Mouse (Mus musculus) forebrain, embryonic 13.5 days (tissue): ENCODE measurements at regions not wholly inside any gene's neighbourhood (a gene's known extent, or its start where the extent isn't known, plus 50 kb on each side); places are given as distances from the start of the nearest gene placed in this dataset.
A peak's percentile ranks its signal among the peaks of the same experiment; 100 is the strongest.

ENCODE experiments used
- ATAC-seq: fragments of 200-750 bp; cut with Nextera tagmentation; 2 replicates; pipeline ENCODE4 v1.8.0; 2017
- H3K27ac ChIP-seq: fragments of 300-500 bp; sonication (generic); 2 replicates; pipeline ENCODE4 v1.5.1; 2015; ENCODE audit warnings: inconsistent platforms, mild to moderate bottlenecking, moderate library complexity
- H3K27me3 ChIP-seq: fragments of 300-500 bp; sonication (generic); 2 replicates; pipeline ENCODE4 v1.6.1; 2015; ENCODE audit warnings: mild to moderate bottlenecking, inconsistent platforms
- H3K36me3 ChIP-seq: fragments of 300-500 bp; sonication (generic); 2 replicates; pipeline ENCODE4 v1.6.1; 2015; ENCODE audit warnings: mild to moderate bottlenecking, inconsistent platforms; ENCODE audit not compliant: poor library complexity, severe bottlenecking
- H3K4me1 ChIP-seq: fragments of 300-500 bp; sonication (generic); 2 replicates; pipeline ENCODE4 v1.6.1; 2015; ENCODE audit warnings: inconsistent platforms
- H3K4me2 ChIP-seq: fragments of 300-500 bp; sonication (generic); 2 replicates; pipeline ENCODE4 v1.6.1; 2015; ENCODE audit warnings: inconsistent platforms, mild to moderate bottlenecking, moderate library complexity
- H3K4me3 ChIP-seq: fragments of 300-500 bp; sonication (generic); 2 replicates; pipeline ENCODE4 v1.5.1; 2015; ENCODE audit warnings: mild to moderate bottlenecking, inconsistent platforms
- H3K9ac ChIP-seq: fragments of 300-500 bp; sonication (generic); 2 replicates; pipeline ENCODE4 v1.6.1; 2015; ENCODE audit warnings: mild to moderate bottlenecking, inconsistent platforms
- H3K9me3 ChIP-seq: fragments of 300-500 bp; sonication (generic); replicated peaks from 2 replicates; pipeline ENCODE4 v1.6.1; 2016; ENCODE audit warnings: inconsistent platforms
- WGBS: fragments of 180-500 bp; shearing (Covaris S2); methylation state at CpG from one replicate; pipeline ENCODE4 v1.1.7; 2015; 5-methylcytosine and 5-hydroxymethylcytosine counted together

DNA sequence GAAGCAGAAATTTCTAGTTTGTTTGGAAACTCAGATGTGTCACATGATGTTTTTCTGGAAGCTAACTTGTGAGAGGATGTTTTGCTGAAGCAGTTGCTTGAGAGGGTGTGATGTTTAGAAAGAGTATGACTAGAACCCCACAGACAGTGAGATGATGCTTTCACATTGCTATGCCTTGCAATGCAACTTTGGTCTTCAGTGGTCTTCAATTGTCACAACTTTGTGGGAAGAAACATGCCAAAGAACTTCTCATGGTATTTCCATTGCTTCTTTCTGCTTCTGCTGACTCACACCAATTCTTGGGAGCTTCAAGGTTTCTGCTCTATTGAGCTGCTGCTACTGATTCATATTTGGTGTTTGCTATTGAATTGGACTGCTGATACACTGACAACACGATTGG, 365.3 kb upstream of the Tmem229a start:
- Histone ChIP-seq H3K4me1 (no peaks in the 10 kb centered on the region), H3K27ac (no peak overlapping the region), H3K9ac (no peak overlapping the region), H3K27me3 (no peaks in the 10 kb centered on the region), H3K36me3 (no peaks in the 10 kb centered on the region), H3K4me3 (no peak overlapping the region), H3K9me3 (no peaks in the 10 kb centered on the region), H3K4me2 (no peak overlapping the region)
- ATAC-seq = no peak
- 72% methylated on average over 1 of the region's 1 CpGs for WGBS

GRCm38 (mm10) chr6:25320291-25320844, 364.3 kb upstream of the Tmem229a start:
- H3K27me3 ChIP-seq = no peaks in the 10 kb centered on the region
- H3K9ac ChIP-seq = no peak overlapping the region
- no peaks in the 10 kb centered on the region for H3K36me3 ChIP-seq
- 91% methylated on average over 6 of the region's 6 CpGs for WGBS
- H3K4me1 ChIP-seq = no peaks in the 10 kb centered on the region
- no peak overlapping the region for H3K4me2 ChIP-seq
- no peak for ATAC-seq
- H3K4me3 ChIP-seq = no peak overlapping the region
- no peak overlapping the region for H3K27ac ChIP-seq
- no peaks in the 10 kb centered on the region for H3K9me3 ChIP-seq

GRCm38 (mm10) chr6:25307471-25307870, 351.4 kb upstream of the Tmem229a start:
- ATAC-seq = no peak
- Histone ChIP-seq H3K9me3 (no peaks in the 10 kb centered on the region), H3K9ac (no peak overlapping the region)

GRCm38 (mm10) chr6:25304844-25305504, 348.9 kb upstream of the Tmem229a start:
- no peak overlapping the region for H3K27ac ChIP-seq

More at GRCm38 (mm10) chr6:25307471-25307870, 351.4 kb upstream of the Tmem229a start:
- H3K4me2 ChIP-seq = no peak overlapping the region
- no peak overlapping the region for H3K27ac ChIP-seq
- no peaks in the 10 kb centered on the region for H3K4me1 ChIP-seq
- H3K27me3 ChIP-seq = no peaks in the 10 kb centered on the region
- no peak overlapping the region for H3K4me3 ChIP-seq
- no peaks in the 10 kb centered on the region for H3K36me3 ChIP-seq

GRCm38 (mm10) chr6:25291613-25292012, 335.5 kb upstream of the Tmem229a start:
- no peak for ATAC-seq
- no peak overlapping the region for H3K9ac ChIP-seq
- WGBS = 68% methylated on average over 1 of the region's 1 CpGs

More at GRCm38 (mm10) chr6:25304844-25305504, 348.9 kb upstream of the Tmem229a start:
- no peak overlapping the region for H3K4me3 ChIP-seq
- H3K36me3 ChIP-seq = no peaks in the 10 kb centered on the region
- ATAC-seq = peak; percentile 87
- H3K4me1 ChIP-seq = no peaks in the 10 kb centered on the region
- 58% methylated on average over 4 of the region's 4 CpGs for WGBS
- H3K9me3 ChIP-seq = no peaks in the 10 kb centered on the region
- H3K4me2 ChIP-seq = no peak overlapping the region
- no peak overlapping the region for H3K9ac ChIP-seq
- H3K27me3 ChIP-seq = no peaks in the 10 kb centered on the region

GRCm38 (mm10) chr6:25287591-25287990, 331.5 kb upstream of the Tmem229a start:
- Histone ChIP-seq H3K4me1 (no peaks in the 10 kb centered on the region), H3K4me3 (no peak overlapping the region), H3K9me3 (no peaks in the 10 kb centered on the region), H3K27me3 (no peaks in the 10 kb centered on the region), H3K4me2 (no peak overlapping the region), H3K27ac (no peak overlapping the region), H3K36me3 (no peaks in the 10 kb centered on the region), H3K9ac (no peak overlapping the region)
- ATAC-seq = no peak
- WGBS = 96% methylated on average over 4 of the region's 4 CpGs

More at GRCm38 (mm10) chr6:25291613-25292012, 335.5 kb upstream of the Tmem229a start:
- no peaks in the 10 kb centered on the region for H3K9me3 ChIP-seq
- no peaks in the 10 kb centered on the region for H3K27me3 ChIP-seq
- H3K36me3 ChIP-seq = no peaks in the 10 kb centered on the region
- H3K4me2 ChIP-seq = no peak overlapping the region
- no peak overlapping the region for H3K4me3 ChIP-seq
- no peak overlapping the region for H3K27ac ChIP-seq
- H3K4me1 ChIP-seq = no peaks in the 10 kb centered on the region

GRCm38 (mm10) chr6:25286313-25286712, 330.2 kb upstream of the Tmem229a start:
- H3K9me3 ChIP-seq = no peaks in the 10 kb centered on the region
- no peak overlapping the region for H3K4me2 ChIP-seq
- H3K36me3 ChIP-seq = no peaks in the 10 kb centered on the region
- no peak overlapping the region for H3K27ac ChIP-seq
- WGBS = 81% methylated on average over 6 of the region's 6 CpGs
- ATAC-seq = peak; percentile 55; the same call in 1 of the 2 replicates
- no peak overlapping the region for H3K9ac ChIP-seq
- H3K4me3 ChIP-seq = no peak overlapping the region
- H3K4me1 ChIP-seq = no peaks in the 10 kb centered on the region
- H3K27me3 ChIP-seq = no peaks in the 10 kb centered on the region

DNA sequence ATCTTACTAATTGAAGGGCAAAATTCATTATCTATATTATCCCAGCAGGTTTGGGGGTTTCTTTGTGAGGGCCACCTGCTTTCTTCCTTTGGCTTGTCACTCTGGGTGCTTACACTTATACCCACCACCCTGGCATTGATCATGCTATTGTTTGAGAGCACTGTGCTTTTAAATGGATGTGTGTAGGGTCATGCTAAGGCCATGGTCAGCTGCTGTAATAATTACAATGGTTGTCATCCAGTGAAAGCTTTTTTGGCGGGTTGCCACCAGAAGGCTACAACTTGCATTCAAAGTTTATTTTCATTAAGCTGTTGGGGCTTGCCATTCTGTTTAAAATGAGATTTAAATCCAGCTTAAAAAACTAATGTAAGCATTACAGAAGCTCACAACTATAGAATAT, 322.4 kb upstream of the Tmem229a start:
- Histone ChIP-seq H3K27me3 (no peaks in the 10 kb centered on the region), H3K36me3 (no peaks in the 10 kb centered on the region), H3K4me1 (peaks cover 16% of the 10 kb centered on the region), H3K4me3 (no peak overlapping the region), H3K9me3 (no peaks in the 10 kb centered on the region), H3K9ac (no peak overlapping the region), H3K27ac (no peak overlapping the region), H3K4me2 (no peak overlapping the region)
- 16% methylated on average over 1 of the region's 1 CpGs for WGBS
- ATAC-seq = peak; percentile 94

DNA sequence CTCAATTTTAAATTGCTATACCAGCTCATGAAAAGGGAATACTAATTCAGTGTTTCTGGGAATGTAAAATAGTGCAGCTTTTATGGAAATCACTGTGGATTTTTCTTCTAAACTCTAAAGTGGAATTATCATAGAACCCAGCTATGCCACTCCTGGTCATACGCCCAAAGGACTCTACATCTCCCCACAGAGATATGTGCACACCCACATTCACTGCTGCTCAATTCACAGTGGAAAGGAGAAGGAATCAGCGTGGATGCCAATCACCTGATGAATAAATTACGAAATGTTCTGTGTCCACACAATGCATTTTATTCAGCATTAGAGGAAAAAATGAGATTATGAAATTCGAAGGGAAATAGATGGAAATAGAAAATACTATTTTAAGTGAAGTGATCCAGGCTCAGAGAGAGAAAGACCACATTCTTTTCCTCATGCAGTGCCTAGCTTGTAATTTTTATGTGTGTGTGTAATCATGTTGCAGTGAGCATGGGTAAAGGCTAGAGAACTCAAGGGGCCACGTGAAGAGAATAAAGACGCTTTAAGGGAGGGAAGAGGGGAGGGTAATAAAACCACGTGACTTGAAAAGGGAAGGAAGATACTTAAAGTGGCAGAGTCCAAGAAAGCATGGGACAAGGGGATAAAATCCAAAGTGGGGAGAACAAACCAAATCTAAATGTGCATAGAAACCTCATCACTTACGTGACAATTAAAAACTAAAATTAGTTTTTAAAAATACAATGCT, 321.8 kb upstream of the Tmem229a start:
- no peaks in the 10 kb centered on the region for H3K36me3 ChIP-seq
- ATAC-seq = peak; percentile 92
- H3K4me2 ChIP-seq = peak overlapping the region; percentile 29; the same call in 1 of the 2 replicates
- no peak overlapping the region for H3K9ac ChIP-seq
- H3K4me3 ChIP-seq = no peak overlapping the region
- WGBS = 23% methylated on average over 8 of the region's 8 CpGs
- peaks cover 16% of the 10 kb centered on the region for H3K4me1 ChIP-seq
- no peaks in the 10 kb centered on the region for H3K27me3 ChIP-seq
- no peak overlapping the region for H3K27ac ChIP-seq
- no peaks in the 10 kb centered on the region for H3K9me3 ChIP-seq

DNA sequence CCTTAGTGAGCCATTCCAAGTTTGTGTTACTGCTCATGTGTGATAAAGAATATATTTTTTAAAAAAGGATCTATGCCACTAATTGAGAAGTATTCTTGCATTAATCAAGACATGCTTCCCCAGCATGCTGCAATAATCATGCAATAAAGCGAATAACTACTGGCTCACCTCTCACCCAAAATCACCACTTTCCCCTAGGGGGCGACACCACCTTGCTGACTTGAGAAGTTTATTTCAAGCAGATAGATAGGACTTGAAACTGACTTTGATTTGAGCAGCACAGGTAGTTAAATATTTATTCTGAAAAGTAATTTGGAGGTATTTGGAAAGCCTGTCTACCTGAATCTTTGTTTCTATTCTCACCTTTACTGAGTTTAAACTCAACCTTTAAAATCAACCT, 320.1 kb upstream of the Tmem229a start:
- H3K36me3 ChIP-seq = no peaks in the 10 kb centered on the region
- H3K4me1 ChIP-seq = peaks cover 16% of the 10 kb centered on the region
- H3K27me3 ChIP-seq = no peaks in the 10 kb centered on the region
- H3K27ac ChIP-seq = no peak overlapping the region
- no peak overlapping the region for H3K4me2 ChIP-seq
- no peaks in the 10 kb centered on the region for H3K9me3 ChIP-seq
- H3K4me3 ChIP-seq = no peak overlapping the region
- no peak overlapping the region for H3K9ac ChIP-seq
- no peak for ATAC-seq
- 57% methylated on average over 2 of the region's 2 CpGs for WGBS

DNA sequence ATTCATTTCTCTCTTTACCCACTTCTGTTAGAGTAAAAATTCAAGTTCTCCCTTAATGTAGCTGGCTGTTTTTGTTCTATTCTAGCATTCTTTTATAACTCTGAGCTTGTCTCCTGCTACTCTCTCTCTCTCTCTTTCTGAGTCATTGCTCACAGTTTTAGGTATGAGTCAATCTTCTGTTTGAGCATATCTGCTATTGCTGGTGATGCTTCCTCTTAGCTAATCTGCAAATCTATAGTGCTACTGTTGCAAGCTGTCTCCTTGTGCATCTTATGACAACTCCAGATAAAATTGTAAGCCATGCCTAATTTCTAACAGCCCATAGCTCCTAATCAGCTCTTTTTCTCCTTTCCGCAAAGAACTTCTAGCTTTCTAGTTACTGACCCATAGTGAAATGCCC, 304.5 kb upstream of the Tmem229a start:
- no peaks in the 10 kb centered on the region for H3K36me3 ChIP-seq
- no peak overlapping the region for H3K4me3 ChIP-seq
- H3K27ac ChIP-seq = no peak overlapping the region
- 93% methylated on average over 1 of the region's 1 CpGs for WGBS
- no peaks in the 10 kb centered on the region for H3K4me1 ChIP-seq
- H3K27me3 ChIP-seq = no peaks in the 10 kb centered on the region
- H3K9ac ChIP-seq = no peak overlapping the region
- no peaks in the 10 kb centered on the region for H3K9me3 ChIP-seq
- no peak for ATAC-seq
- no peak overlapping the region for H3K4me2 ChIP-seq

GRCm38 (mm10) chr6:25255762-25256161, 299.7 kb upstream of the Tmem229a start:
- 78% methylated on average over 2 of the region's 2 CpGs for WGBS
- no peaks in the 10 kb centered on the region for H3K9me3 ChIP-seq
- H3K4me3 ChIP-seq = no peak overlapping the region
- 0 out of 2 replicates have a peak, but pooled peaks have one; percentile 36 for ATAC-seq
- H3K36me3 ChIP-seq = no peaks in the 10 kb centered on the region
- H3K9ac ChIP-seq = no peak overlapping the region
- H3K4me1 ChIP-seq = no peaks in the 10 kb centered on the region
- no peaks in the 10 kb centered on the region for H3K27me3 ChIP-seq
- H3K4me2 ChIP-seq = no peak overlapping the region
- no peak overlapping the region for H3K27ac ChIP-seq
